Mouse (Mus musculus) neural tube, embryonic 11.5 days (tissue): Measurements from ENCODE around the gene Gm42906. TPM values are rescaled to one million over a fixed set of nuclear protein-coding genes. Genes with fewer than 3 reads are reported as not detected.

Source experiments
- ATAC-seq: fragments of 200-750 bp; cut with Nextera tagmentation; 2 replicates; pipeline ENCODE4 v1.8.0; 2017; ENCODE audit warnings: moderate number of reproducible peaks, mild to moderate bottlenecking, moderate TSS enrichment, moderate library complexity; ENCODE audit not compliant: insufficient read depth, low FRiP score, low TSS enrichment
- DNase-seq: peaks from one replicate; pipeline ENCODE4 v3.0.0-alpha.2; 2015; ENCODE audit warnings: low spot score
- H3K27ac ChIP-seq: fragments of 300-500 bp; sonication (generic); 2 replicates; pipeline ENCODE4 v1.5.1; 2014; ENCODE audit warnings: low read depth, mild to moderate bottlenecking, low read length
- H3K27me3 ChIP-seq: fragments of 300-500 bp; sonication (generic); 2 replicates; pipeline ENCODE4 v1.6.1; 2014; ENCODE audit warnings: mild to moderate bottlenecking, low read length, mixed read lengths; ENCODE audit not compliant: control insufficient read depth, insufficient read depth
- H3K36me3 ChIP-seq: fragments of 300-500 bp; sonication (generic); 2 replicates; pipeline ENCODE4 v1.6.1; 2014; ENCODE audit warnings: mild to moderate bottlenecking, low read length, moderate library complexity, mixed read lengths; ENCODE audit not compliant: control insufficient read depth, insufficient read depth
- H3K4me1 ChIP-seq: fragments of 300-500 bp; sonication (generic); 2 replicates; pipeline ENCODE4 v1.6.1; 2014; ENCODE audit warnings: low read length, mixed read lengths; ENCODE audit not compliant: control insufficient read depth, insufficient read depth
- H3K4me2 ChIP-seq: fragments of 300-500 bp; sonication (generic); 2 replicates; pipeline ENCODE4 v1.6.1; 2014; ENCODE audit warnings: low read depth, mild to moderate bottlenecking, moderate library complexity
- H3K4me3 ChIP-seq: fragments of 300-500 bp; sonication (generic); 2 replicates; pipeline ENCODE4 v1.5.1; 2014; ENCODE audit warnings: low read depth, low read length
- H3K9ac ChIP-seq: fragments of 300-500 bp; sonication (generic); 2 replicates; pipeline ENCODE4 v1.6.1; 2014; ENCODE audit warnings: mild to moderate bottlenecking, low read length
- H3K9me3 ChIP-seq: fragments of 300-500 bp; sonication (generic); 2 replicates; pipeline ENCODE4 v1.6.1; 2016; ENCODE audit warnings: low read length; ENCODE audit not compliant: control insufficient read depth
- WGBS: fragments of 180-500 bp; shearing (Covaris S2); extraction: QIAGEN DNeasy Blood & Tissue Kit; methylation state at CpG from one replicate; pipeline ENCODE4 v1.1.7; 2014; 5-methylcytosine and 5-hydroxymethylcytosine counted together
- polyA plus RNA-seq: library from polyadenylated mRNA; unstranded; fragments of >200 nt; fragmentation: Nextera tagmentation; extraction: Ambion mirVana; gene quantifications from 2 replicates; pipeline ENCODE4 v1.2.1, GENCODE M21; 2014

Gm42906 gene
- polyA plus RNA-seq, 1 experiment from 2014 or later: not detected

DNA sequence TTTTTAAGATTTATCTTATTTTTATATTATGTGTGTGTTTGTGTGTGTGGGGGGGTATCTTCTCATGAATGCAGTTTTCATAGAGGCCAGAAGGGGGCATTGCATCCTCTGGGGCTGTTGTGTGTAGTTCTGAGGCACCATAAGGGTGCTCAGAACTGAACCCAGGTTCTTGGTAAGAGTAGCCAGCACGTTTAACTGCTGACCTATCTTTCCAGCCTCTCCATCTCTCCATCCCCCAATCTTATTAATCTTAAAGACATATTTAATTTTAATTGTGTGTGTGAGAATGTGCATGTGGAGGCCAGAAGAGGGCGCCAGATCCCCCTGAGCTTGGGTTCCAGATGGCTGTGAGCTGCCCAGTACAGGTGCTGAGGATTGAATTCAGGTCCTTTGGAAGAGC is 325.7 kb downstream of the Gm42906 start:
- Histone ChIP-seq H3K4me3 (no peak overlapping the region), H3K9me3 (no peaks in the 10 kb centered on the region), H3K27me3 (no peaks in the 10 kb centered on the region), H3K4me1 (no peaks in the 10 kb centered on the region; the same call in 1 of the 2 replicates), H3K9ac (no peak overlapping the region), H3K36me3 (no peaks in the 10 kb centered on the region), H3K27ac (no peak overlapping the region), H3K4me2 (no peak overlapping the region)
- ATAC-seq: no peak
- no peak for DNase-seq
- 53% methylated on average over 2 of the region's 2 CpGs for WGBS

GRCm38 (mm10) chr5:151096012-151096411 is 332.0 kb downstream of the Gm42906 start:
- 88% methylated on average over 6 of the region's 6 CpGs for WGBS
- no peak overlapping the region for H3K27ac ChIP-seq
- H3K4me2 ChIP-seq: no peak overlapping the region
- no peaks in the 10 kb centered on the region for H3K4me1 ChIP-seq
- ATAC-seq: no peak
- no peak overlapping the region for H3K4me3 ChIP-seq
- no peak for DNase-seq
- H3K9me3 ChIP-seq: no peaks in the 10 kb centered on the region
- no peaks in the 10 kb centered on the region for H3K36me3 ChIP-seq
- H3K27me3 ChIP-seq: no peaks in the 10 kb centered on the region
- H3K9ac ChIP-seq: no peak overlapping the region

GRCm38 (mm10) chr5:151092886-151093665 is 334.9 kb downstream of the Gm42906 start:
- ATAC-seq: no peak
- no peak overlapping the region for H3K4me2 ChIP-seq
- DNase-seq: no peak
- no peaks in the 10 kb centered on the region for H3K9me3 ChIP-seq
- H3K4me1 ChIP-seq: no peaks in the 10 kb centered on the region
- no peak overlapping the region for H3K9ac ChIP-seq
- 77% methylated on average over 3 of the region's 3 CpGs for WGBS
- H3K27ac ChIP-seq: no peak overlapping the region
- H3K4me3 ChIP-seq: no peak overlapping the region
- H3K27me3 ChIP-seq: no peaks in the 10 kb centered on the region
- H3K36me3 ChIP-seq: no peaks in the 10 kb centered on the region

DNA sequence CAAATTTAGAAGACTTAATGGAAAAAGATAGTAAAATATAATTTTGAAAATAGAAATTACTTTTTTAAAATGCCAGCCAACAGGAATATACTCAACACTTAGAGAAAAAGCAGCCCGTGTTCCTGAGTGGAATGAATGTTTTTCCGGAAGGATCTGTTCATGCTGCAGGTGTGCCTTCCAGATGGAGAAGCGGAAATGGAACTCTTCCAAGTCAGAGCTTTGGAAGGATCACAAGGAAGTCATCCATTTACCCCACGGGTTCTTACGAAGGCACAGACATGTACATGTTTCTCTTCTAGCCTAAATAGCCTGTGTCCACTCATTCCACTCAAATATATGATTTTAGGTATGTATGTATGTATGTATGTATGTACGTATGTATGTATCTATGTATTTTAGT is 337.0 kb downstream of the Gm42906 start:
- Histone ChIP-seq H3K36me3 (no peaks in the 10 kb centered on the region), H3K4me2 (no peak overlapping the region), H3K4me1 (no peaks in the 10 kb centered on the region), H3K27me3 (no peaks in the 10 kb centered on the region), H3K4me3 (no peak overlapping the region), H3K27ac (no peak overlapping the region), H3K9me3 (no peaks in the 10 kb centered on the region), H3K9ac (no peak overlapping the region)
- ATAC-seq (no peak), DNase-seq (no peak)
- 92% methylated on average over 6 of the region's 6 CpGs for WGBS

DNA sequence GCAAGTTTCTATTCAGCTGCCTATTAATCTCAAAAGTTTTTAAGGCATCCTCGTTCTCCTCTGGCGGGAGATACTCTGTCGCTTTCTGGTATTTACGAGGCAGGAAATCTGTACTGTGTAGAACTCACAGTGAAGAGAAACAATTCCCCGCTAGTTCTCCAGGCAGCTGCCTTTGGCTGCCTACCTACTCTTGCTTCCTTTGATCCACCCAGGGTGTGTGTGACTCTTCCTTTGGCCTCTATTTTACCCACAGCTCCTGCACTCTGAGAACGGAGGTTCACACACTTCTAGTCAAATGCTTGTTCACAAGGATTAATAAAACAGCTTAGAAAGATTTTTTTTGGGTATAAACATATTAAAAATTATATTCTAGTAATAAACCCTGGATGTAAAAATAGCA is 338.8 kb downstream of the Gm42906 start:
- no peaks in the 10 kb centered on the region for H3K36me3 ChIP-seq
- no peak for DNase-seq
- no peak overlapping the region for H3K4me3 ChIP-seq
- no peak overlapping the region for H3K9ac ChIP-seq
- WGBS: 52% methylated on average over 6 of the region's 6 CpGs
- no peak overlapping the region for H3K4me2 ChIP-seq
- H3K9me3 ChIP-seq: no peaks in the 10 kb centered on the region
- no peaks in the 10 kb centered on the region for H3K27me3 ChIP-seq
- H3K27ac ChIP-seq: no peak overlapping the region
- no peaks in the 10 kb centered on the region for H3K4me1 ChIP-seq
- no peak for ATAC-seq

DNA sequence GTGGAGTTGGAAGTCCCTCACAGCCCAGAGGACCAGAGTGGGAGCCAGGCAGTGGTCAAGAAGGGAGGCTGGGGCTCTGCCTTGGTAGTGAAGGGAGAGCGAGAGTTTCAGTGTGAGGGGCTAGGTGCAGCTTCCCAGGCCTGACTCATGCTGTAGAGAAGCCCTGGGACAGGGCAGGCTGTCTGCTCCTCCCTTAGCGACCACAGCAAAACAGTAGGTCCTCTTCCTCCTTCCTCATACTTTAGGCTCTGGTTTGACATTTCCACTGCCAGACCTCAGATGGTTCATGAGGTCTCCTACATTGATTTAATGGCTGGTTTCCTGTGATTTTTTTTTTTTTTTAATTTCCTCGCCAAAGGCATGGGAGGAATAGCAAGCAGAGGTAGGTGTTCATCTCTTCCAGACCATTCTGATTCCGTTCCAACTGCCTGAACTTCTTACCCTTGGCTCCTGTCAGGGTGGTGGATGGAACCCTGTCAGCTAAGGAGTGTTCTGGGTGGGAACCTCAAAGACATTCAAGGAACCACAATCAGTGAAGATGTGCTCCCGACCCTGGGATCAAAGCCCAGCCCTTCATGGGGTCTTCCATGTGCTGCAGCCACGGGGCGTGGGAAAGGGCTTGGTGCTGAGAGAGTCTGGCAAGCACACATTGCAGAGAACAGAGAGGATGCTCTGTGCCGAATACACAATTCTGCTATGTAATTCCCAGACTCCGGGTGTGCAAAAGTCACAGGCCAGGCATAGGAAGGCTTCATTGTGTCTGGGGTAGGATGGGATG is 341.3 kb downstream of the Gm42906 start:
- Histone ChIP-seq H3K27me3 (no peaks in the 10 kb centered on the region), H3K4me1 (no peaks in the 10 kb centered on the region), H3K4me2 (no peak overlapping the region), H3K36me3 (no peaks in the 10 kb centered on the region), H3K4me3 (no peak overlapping the region), H3K9ac (no peak overlapping the region), H3K27ac (no peak overlapping the region), H3K9me3 (no peaks in the 10 kb centered on the region)
- no peak for ATAC-seq
- DNase-seq: no peak
- WGBS: 69% methylated on average over 9 of the region's 9 CpGs

DNA sequence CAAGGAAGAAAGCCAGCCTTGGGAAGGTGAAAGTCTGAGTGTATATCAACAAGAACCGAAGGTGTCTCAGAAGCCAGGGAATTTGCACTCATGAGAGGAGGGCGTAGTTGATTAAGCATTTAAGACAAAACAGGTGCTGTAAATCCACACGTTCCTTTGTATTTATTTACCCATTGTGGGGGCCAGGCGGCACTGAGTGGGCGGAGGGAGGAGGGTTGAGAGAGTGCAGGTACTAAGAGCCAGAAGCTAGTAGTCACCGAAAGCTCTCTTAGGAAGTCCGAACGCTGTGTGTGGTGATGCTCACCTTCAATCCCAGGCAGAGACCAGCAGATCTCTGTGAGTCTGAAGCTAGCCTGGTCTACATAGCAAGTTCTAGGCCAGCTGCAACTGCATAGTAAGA is 342.2 kb downstream of the Gm42906 start:
- 81% methylated on average over 8 of the region's 8 CpGs for WGBS
- H3K9me3 ChIP-seq: no peaks in the 10 kb centered on the region
- no peaks in the 10 kb centered on the region for H3K27me3 ChIP-seq
- no peaks in the 10 kb centered on the region for H3K36me3 ChIP-seq
- H3K4me1 ChIP-seq: no peaks in the 10 kb centered on the region
- H3K4me3 ChIP-seq: no peak overlapping the region
- H3K9ac ChIP-seq: no peak overlapping the region
- H3K4me2 ChIP-seq: no peak overlapping the region
- DNase-seq (no peak), ATAC-seq (no peak)
- H3K27ac ChIP-seq: no peak overlapping the region

DNA sequence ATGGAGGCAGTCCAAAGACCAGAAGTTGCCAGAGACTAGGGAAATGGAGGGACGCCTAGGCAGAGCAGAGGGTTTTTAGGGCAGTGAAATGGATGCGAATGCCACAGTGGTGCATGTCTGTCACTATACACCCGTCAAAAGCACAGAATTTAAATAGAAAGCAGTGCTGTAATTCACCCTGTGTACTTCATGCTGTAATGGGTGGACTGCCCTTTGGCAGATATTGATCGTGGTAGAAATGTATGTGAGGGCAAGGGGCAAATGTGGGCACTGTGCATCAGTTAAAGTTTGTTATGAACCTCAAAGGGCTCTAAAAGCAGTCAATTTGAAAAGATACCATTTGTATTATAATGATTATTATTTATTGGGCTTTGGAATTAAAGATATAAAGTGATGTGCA is 347.7 kb downstream of the Gm42906 start:
- DNase-seq: no peak
- H3K36me3 ChIP-seq: no peaks in the 10 kb centered on the region
- no peaks in the 10 kb centered on the region for H3K9me3 ChIP-seq
- WGBS: 86% methylated on average over 4 of the region's 4 CpGs
- no peaks in the 10 kb centered on the region for H3K4me1 ChIP-seq
- no peak overlapping the region for H3K27ac ChIP-seq
- no peak overlapping the region for H3K9ac ChIP-seq
- ATAC-seq: no peak
- no peaks in the 10 kb centered on the region for H3K27me3 ChIP-seq
- H3K4me3 ChIP-seq: no peak overlapping the region
- no peak overlapping the region for H3K4me2 ChIP-seq

- no peaks in the 10 kb centered on the region for H3K27me3 ChIP-seq
- H3K4me2 ChIP-seq: no peak overlapping the region
- ATAC-seq (no peak), DNase-seq (no peak)
- H3K9ac ChIP-seq: no peak overlapping the region
- H3K4me3 ChIP-seq: no peak overlapping the region
- no peaks in the 10 kb centered on the region for H3K9me3 ChIP-seq
- no peaks in the 10 kb centered on the region for H3K36me3 ChIP-seq
- WGBS: 96% methylated on average over 2 of the region's 2 CpGs
- no peaks in the 10 kb centered on the region for H3K4me1 ChIP-seq
- no peak overlapping the region for H3K27ac ChIP-seq
These were observed 350.0 kb downstream of the Gm42906 start for GRCm38 (mm10) chr5:151077953-151078352.
